Mouse (Mus musculus) gastrocnemius, postnatal 25 days (tissue): ENCODE measurements around the gene Cep70. TPM values are rescaled to one million over a fixed set of nuclear protein-coding genes. Genes with fewer than 3 reads are reported as not detected.

Source experiments
- DNase-seq: peaks from one replicate; pipeline ENCODE4 v3.0.0; 2022
- total RNA-seq, 2 experiments: library from RNA; stranded (reverse); gene quantifications; 1 replicate in 1 of 2; 2 replicates in 1 of 2; pipeline ENCODE4 v1.2.3; 2021

Gene Cep70
- total RNA-seq, 2 experiments from 2014 or later = 3.0 to 3.1 TPM

GRCm38 (mm10) chr9:99319343-99319951 lies 76.3 kb downstream of the Cep70 start:
- no peak for DNase-seq

- DNase-seq = no peak
These were observed 76.8 kb downstream of the Cep70 start for GRCm38 (mm10) chr9:99320006-99320405.

GRCm38 (mm10) chr9:99325208-99325929 lies 82.2 kb downstream of the Cep70 start:
- DNase-seq = no peak

GRCm38 (mm10) chr9:99325961-99326360 lies 82.8 kb downstream of the Cep70 start:
- DNase-seq = no peak

- DNase-seq = no peak
These were observed 83.7 kb downstream of the Cep70 start for GRCm38 (mm10) chr9:99326881-99327280.

GRCm38 (mm10) chr9:99336538-99336937 lies 93.4 kb downstream of the Cep70 start:
- DNase-seq = no peak

GRCm38 (mm10) chr9:99338293-99338692 lies 95.1 kb downstream of the Cep70 start:
- no peak for DNase-seq

- DNase-seq = no peak
These were observed 96.0 kb downstream of the Cep70 start for GRCm38 (mm10) chr9:99339182-99339581.

GRCm38 (mm10) chr9:99340126-99340525 lies 97.0 kb downstream of the Cep70 start:
- DNase-seq = no peak

- no peak for DNase-seq
These were observed 98.4 kb downstream of the Cep70 start for GRCm38 (mm10) chr9:99341600-99341999.

- no peak for DNase-seq
These were observed 102.2 kb downstream of the Cep70 start for GRCm38 (mm10) chr9:99345351-99345792.

Other genes starting within 250 kb of the Cep70 start
- gene Gm1123, start 207.7 kb upstream of the Cep70 start, total RNA-seq = not detected
- gene Pik3cb, start 102.7 kb upstream of the Cep70 start, total RNA-seq = 1 to 10 TPM; 3.8 to 5.0 TPM
- gene Faiml, start 6.1 kb upstream of the Cep70 start, total RNA-seq = not detected
- gene Esyt3, start 115.2 kb downstream of the Cep70 start, total RNA-seq = under 1 TPM in 1 of 2 experiments, not detected in 1; 0.16 TPM
- gene Mras, start 194.0 kb downstream of the Cep70 start, total RNA-seq = 1 to 10 TPM; 4.1 to 6.8 TPM
- not detected for gene Nme9, start 208.1 kb downstream of the Cep70 start, total RNA-seq